Mouse (Mus musculus): ENCODE measurements around the gene Hist1h4k.
"Not testable (repeated sequence)": the region's sequence is repeated elsewhere in the genome, so short reads cannot be mapped to it uniquely, and the experiment has no call there.

The Hist1h4k gene

DNA sequence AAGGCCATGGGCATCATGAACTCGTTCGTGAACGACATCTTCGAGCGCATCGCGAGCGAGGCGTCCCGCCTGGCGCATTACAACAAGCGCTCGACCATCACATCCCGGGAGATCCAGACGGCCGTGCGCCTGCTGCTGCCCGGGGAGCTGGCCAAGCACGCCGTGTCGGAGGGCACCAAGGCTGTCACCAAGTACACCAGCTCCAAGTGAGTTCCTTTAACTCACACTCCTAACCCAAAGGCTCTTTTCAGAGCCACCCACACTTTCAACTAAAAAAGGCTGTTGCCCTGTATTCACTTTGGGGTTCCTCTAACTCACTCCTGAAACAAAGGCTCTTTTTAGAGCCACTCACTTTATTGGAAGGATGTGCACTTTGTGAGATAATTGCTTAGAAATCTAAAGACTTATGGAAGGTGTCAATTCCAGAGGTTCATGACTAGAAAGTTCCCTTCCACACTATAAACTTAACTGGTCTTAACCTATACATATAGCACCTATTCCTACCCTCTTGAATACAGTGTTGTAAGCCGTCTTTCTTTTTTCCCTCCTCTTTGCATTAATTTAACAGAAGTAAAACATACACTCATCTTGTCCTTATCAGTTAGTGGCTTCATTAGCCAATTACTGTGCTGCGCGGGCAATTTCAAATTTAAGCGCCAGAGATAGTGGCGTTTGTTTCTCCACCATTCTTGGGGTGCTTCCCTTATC lies 4.1 kb upstream of the Hist1h4k start:
- DNase-seq (ENCODE audit: low spot score): peak; percentile 91

DNA sequence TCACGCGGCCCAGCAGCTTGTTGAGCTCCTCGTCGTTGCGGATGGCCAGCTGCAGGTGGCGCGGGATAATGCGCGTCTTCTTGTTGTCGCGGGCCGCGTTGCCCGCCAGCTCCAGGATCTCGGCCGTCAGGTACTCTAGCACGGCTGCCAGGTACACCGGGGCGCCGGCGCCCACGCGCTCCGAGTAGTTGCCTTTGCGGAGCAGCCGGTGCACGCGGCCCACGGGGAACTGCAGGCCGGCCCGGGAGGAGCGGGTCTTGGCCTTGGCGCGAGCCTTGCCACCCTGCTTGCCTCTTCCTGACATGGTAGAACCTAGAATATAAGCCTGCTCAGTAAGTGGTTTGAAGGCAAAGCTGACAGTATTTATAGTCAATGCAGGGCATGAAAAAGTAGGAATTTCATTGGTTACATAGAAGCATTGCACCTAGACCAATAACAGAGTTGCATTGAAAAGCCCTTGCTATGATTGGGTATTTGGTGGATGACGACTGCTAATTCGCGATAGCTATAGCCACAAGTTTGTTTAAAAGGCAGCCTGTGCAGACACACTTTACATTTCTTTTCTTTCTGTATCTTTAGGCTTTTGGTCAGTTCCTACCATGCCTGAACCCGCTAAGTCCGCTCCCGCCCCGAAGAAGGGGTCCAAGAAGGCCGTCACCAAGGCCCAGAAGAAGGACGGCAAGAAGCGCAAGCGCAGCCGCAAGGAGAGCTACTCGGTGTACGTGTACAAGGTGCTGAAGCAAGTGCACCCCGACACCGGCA lies 3.4 kb upstream of the Hist1h4k start, which contains the start of the genes Hist1h2ak and Hist1h2bn:
Gene Hist1h2ak, minus strand, starts transcription at position 304 of the 762 bp plus-strand sequence.
Gene Hist1h2bn, plus strand, starts transcription at position 600 of the 762 bp plus-strand sequence.
- peak; percentile 99 for DNase-seq (ENCODE audit: low spot score)

DNA sequence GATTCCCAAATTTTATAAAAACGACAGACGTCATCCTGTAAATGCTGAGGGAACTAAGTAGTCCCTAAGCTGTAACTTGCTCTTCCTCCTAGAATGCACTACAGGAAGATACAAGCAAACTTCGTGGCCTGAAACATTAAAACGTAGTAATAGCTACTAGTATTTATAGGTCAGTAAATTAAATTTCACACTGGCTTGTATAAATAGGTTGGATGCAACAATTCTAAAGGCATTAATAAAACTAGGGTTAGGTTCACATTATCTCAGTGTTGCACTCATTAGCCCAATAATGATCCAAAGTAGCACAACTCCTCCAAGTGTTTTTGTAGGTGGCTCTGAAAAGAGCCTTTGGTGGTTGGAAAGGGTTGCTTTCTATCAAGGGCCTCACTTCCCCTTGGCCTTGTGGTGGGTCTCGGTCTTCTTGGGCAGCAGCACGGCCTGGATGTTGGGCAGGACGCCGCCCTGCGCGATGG lies 2.8 kb upstream of the Hist1h4k start:
- peak; percentile 73 for DNase-seq (ENCODE audit: low spot score)

DNA sequence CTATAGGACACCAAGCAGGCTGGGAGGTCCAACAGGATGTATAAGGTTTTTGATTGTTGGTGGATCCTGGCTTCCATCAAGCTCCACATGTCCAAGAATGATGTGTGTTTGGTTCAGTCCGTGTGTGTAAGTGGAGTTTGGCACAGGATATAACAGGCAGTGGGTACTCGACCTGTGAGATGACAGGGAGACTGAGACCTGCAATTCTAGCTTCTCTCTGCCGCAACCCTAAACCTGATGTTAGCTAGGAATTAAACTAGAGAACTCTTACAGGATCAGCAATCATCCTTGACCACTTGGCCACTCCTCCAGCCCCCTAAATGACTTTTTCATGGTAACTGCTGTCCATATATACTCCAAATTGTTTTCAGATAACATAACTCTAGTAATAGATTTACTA lies 2.1 kb upstream of the Hist1h4k start:
- DNase-seq (ENCODE audit: low spot score): no peak

DNA sequence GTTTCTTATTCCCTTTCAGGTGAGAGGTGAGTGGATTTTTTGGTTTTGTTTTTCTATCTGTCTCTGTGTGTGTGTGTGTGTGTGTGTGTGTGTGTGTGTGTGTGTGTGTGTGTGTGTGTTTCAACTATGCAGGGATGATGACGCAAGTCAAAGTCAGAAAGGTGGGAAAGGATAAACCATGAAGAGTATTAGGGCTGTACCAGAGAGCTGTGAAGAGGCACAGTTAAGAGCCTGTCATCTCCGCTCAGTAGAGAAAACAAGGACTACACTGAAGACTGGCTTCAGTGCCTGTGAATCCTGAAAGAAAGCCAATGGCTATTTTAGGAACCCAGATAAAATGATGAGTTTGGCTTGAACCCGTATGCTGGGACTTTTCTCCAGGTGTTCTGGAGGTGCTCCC lies 1.5 kb upstream of the Hist1h4k start:
- peak; percentile 47 for DNase-seq (ENCODE audit: low spot score)

DNA sequence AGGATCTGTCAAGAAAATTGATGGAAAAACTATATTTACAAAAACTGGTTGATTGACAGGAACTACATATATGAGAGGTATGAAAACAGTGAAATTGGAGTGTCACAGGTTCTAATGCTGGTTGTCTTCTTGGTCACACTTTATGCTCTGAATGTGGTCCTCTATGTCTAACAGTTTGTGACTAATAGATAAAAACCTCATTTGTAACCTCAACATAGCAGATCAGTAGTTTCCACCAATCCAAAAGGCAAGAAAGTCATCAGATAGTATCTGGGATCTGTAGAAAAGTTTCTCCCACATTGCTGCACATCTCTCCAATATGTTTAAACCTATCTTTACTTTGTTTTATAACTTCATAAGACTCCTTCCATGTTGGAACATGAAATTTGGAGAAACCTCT lies 1.1 kb upstream of the Hist1h4k start:
- peak; percentile 54 for DNase-seq (ENCODE audit: low spot score)

DNA sequence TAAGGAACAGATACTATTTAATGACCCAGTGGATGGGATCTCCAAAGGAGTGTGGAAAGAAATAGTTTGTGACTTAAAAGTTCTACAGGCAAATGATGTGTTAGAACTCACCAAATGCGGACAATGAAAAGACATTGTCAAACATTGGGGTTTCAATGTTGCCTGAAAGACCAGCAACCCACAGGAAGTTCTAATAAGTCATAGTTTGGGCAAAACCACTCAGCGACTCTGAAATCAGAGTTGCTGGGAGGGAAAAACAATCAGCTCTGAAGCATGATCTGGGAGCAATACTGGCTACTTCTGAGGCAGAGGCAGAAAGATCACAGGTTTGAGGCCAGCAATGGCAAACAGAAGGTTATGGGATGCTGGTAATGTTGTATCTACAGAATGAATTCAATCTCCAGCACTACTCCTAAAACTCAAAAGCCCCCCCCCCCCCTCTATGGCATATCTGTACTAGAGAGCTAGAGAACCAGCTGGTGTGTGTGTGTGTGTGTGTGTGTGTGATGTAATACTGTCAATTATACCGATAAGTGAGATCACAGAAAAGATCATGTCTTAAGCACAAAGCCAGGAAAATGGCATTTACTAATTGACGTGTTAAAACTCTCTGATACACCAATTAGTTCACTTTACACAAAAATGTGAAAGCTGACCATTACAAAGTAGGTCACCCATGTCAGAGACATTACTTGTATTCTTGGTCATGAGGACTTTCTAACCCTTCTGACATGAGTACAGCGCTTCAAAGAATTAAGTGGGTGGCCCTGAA lies 732 bp downstream of the Hist1h4k start:
- peak; percentile 64 for DNase-seq (ENCODE audit: low spot score)

DNA sequence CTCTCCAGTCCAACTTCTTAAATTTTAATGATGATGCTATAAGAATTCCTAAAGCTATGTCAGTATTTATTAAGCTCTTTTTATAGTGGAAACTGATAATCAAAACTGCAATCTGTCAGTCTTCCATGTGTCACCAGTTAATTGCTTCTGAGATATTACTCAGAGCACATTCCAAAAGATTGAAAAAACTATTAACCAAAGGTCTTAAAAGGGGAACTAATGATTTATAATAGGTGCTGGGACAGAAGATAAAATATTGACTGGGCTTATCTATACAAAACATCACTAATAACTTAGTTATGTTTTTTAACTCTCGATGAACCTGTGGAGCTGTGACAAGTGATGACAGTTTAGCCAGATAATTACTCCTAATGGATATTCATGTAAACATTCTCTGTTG lies 5.3 kb downstream of the Hist1h4k start:
- no peak for DNase-seq (ENCODE audit: low spot score)

DNA sequence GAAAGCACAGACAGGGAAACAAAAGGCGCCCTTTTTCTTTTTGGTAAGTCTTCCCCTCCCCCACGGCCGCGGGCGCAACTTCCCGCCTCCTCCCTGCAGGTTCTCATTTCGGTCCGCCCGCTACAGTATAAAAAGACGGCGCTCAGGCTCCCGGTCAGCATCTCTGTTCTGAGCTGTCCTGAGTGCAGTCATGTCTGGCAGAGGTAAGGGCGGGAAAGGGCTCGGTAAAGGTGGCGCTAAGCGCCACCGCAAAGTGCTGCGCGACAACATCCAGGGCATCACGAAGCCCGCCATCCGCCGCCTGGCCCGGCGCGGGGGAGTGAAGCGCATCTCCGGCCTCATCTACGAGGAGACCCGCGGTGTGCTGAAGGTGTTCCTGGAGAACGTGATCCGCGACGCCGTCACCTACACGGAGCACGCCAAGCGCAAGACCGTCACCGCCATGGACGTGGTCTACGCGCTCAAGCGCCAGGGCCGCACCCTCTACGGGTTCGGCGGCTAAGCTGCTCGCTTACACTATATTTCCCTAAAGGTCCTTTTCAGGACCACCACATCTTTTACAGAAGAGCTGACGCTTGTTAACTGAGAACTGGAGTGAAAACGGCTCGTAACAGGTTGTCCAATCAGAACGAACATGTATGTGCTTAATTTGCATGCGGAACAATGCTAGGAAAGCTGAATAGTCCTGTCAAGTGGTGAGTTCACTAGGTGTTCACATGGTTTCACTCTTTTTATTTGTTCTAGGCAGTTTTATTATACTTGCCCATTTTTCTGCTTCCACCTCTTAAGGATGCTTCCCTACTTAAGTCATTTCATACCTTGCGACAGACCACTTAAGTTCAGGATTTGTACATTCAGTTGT lies 15.2 kb downstream of the Hist1h4k start, which contains the start of gene Hist1h4j:
Gene Hist1h4j, plus strand, starts transcription at position 159 of the 862 bp plus-strand sequence.
- peak; percentile 88 for DNase-seq (ENCODE audit: low spot score)

DNA sequence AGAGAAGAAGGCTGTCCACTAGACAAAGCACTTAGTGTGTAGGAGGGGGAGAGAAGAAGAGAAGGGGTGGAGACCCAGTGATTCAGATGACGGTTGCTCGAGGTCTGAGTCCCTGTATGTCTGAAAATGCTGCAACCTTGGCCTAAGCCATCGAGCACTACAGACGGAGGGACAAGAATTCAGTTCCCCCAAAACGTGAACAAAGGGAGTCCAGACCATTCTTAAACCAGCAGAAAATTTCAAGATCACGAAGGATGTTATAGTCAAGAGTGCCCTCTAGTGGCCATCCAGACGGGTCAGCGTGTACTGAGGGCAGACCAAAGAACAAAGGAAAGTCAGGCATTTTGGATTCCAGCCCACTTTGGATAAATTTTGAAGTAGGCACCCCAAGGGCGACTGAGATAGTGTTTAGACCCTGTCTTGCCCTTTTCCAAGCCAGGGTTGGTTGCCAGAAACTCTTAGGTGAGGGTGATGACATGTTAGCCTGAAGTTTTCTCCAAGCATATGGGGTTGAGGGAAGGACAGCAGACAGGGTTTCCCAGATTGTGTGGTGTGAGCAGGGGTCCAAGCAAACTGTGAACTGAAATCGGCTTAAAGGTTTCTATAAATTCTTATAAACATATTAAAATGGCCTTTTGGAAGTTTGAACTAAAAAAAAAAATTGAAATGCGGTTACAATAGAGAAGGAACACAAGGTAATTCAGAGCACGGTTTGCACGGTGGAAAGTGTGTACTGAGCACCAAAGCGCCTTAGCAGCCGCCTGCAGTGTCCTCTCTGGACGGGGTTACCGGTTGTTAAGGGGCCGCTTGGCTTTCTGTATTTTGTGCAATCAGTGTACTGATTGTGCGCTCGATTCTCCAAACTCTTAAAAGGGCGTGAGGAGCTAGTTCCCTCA lies 16.0 kb downstream of the Hist1h4k start:
- DNase-seq (ENCODE audit: low spot score): peak; percentile 91

DNA sequence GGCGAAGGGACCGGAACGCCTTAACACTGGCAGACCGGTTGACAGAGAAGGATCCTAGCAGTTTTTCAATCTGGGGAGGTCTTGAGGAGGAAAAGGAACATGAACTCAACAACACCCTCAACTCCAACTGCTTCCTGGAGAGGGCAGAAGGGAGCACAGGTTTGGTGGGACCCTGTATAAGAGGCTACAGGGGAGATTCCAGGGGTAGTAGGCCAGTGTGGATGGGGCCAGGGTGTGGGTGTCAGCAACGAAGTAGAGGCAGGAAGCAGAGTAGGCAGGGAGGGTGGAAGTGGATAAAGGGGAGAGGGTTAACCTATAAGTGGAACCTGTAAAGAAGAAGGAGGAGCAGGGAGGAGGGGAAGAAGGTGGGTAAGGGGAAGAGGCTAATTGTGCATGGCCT lies 16.8 kb downstream of the Hist1h4k start:
- no peak for DNase-seq (ENCODE audit: low spot score)

DNA sequence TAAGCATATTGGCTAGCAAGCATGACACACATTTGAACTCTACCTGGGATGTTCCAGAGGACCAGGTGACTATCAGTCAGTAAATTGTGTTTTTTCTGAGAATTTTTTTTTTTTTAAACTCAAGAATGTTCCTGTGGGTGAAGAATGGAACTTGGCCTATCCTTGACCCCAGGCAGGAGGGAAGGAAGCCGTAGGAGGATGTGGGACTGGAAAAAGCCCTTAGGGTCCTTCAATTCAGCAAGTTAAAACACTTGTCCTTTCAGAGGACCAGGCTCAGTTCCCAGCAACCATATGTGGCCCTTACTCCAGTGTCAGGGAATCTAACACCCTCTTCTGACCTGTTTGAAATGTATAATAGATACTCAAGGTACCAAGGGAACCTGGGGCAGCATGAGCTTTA lies 20.8 kb downstream of the Hist1h4k start:
- DNase-seq (ENCODE audit: low spot score): no peak

DNA sequence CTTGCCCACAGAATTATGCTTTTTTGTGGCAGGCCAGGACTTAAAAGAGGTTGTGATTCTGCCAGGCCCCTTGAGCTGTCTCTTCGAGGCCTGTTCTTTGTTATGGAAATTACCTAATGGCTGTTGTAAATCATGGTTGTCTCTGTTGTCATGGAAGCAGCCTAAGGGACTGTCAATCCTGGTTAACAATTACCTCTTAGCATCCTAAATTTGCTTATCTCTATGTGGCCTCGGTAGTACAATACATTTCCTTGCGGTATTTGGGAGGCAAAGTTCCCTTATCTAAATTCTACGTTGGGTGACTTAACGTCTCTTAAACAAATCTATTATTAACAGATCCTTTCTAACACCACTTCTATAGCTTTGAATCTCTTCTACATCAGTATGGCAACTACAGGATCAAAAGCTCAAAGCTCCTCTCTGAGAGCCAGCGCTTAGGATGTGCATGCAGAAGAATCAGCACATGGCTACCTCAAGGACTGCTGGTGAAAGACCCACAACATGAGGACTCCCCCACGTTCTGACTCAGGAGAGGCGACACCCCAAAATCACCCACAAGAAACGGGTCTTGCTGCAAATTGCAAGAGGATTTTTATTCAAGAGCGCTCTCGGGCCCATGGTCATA lies 22.2 kb downstream of the Hist1h4k start:
- DNase-seq (ENCODE audit: low spot score): no peak

DNA sequence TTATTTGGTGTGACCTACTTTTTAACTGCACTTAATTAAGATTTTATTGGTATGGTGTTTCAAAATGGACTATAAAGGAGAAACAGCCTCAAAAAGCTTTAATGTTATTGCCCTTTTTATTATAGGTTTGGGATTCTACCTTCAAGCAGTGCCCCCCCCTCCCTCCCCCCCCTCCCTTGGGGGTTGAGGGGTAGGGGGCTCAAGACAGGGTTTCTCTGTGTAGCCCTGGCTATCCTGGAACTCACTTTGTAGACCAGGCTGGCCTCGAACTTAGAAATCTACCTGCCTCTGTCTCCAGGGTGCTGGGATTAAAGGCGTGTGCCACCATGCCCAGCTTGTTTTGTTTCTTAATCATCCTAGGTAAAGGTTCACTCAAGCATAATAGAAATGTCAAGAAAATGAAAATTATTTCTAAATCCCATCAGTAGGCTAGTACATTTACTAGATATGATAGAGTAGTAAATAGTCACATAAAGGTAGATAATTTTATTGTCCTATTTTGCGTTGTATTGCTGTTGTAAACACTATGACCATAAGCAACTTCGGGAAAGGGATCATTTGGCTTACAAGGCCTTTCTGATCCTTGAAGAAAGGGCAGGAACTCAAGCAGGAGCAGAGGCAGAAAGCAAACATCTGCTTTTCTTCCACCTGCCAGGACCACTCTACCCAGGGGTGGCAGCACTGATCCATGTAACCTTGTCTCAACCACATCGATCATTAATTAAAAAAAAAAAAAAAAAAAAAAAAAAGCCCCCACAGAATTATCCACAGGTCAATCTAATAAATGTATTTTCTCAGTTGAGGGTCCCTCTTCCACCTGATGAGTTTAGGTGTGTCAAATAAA lies 27.1 kb downstream of the Hist1h4k start:
- DNase-seq (ENCODE audit: low spot score): no peak

DNA sequence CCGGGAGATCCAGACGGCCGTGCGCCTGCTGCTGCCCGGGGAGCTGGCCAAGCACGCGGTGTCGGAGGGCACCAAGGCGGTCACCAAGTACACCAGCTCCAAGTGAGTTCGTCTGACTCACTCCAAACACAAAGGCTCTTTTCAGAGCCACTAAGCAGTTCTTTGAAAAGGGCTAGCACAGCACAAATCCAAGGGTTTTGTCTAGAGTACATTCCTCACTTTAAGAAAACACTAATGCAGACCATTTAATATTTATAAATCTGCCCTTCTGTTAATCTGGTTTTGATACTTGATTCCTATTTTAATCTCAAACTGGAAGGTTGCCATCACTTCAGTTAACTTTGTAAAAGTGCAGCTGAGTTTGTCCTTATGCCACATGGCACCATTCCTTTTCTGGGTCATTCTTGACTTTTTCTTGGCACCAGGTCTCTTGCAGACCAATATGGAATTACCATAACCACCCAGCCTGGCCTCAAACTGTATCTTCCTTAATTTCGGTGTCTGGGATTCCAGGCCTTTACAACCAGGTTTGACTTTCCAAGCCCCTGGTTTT lies 27.9 kb downstream of the Hist1h4k start:
- DNase-seq (ENCODE audit: low spot score): no peak

DNA sequence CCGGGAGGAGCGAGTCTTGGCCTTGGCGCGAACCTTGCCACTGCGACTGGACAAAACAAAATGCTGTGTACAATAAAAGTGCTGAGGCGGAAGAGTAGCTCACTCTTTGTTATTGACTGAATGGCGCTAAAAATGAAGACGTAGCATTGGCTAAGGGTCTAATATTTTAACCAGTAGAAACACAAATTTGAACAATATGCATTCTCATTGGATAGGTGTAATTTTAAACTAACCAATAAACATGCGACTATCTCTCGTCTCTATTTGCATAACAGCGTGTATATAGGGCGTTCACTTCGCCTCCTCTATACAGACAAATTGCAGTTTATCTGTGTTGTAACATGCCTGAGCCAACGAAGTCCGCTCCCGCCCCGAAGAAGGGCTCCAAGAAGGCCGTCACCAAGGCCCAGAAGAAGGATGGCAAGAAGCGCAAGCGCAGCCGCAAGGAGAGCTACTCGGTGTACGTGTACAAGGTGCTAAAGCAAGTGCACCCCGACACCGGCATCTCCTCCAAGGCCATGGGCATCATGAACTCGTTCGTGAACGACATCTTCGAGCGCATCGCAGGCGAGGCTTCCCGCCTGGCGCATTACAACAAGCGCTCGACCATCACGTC lies 28.4 kb downstream of the Hist1h4k start, which contains the start of gene Hist1h2bm:
Gene Hist1h2bm, plus strand, starts transcription at position 288 of the 616 bp plus-strand sequence.
- DNase-seq (ENCODE audit: low spot score): peak; percentile 96

DNA sequence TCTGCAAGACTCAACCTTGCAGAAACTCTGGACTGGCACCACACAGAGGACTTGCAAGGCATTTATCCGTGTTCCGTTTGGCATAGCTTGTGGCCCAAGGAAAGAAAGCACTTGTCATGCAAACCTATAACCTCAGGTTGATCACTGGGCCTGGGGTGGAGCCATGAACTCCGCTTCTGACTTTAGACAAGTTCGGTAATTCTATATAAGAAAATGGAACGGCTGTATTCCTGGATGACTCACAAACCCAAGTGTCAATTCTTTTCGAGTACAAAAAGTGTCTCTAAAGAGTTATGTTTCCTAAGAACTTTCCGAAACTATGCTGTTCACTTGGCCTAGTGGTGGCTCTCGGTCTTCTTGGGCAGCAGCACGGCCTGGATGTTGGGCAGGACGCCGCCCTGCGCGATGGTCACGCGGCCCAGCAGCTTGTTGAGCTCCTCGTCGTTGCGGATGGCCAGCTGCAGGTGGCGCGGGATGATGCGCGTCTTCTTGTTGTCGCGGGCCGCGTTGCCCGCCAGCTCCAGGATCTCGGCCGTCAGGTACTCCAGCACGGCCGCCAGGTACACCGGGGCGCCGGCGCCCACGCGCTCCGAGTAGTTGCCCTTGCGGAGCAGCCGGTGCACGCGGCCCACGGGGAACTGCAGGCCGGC lies 29.1 kb downstream of the Hist1h4k start:
- not testable (repeated sequence) for DNase-seq (ENCODE audit: low spot score)
